Mouse (Mus musculus) stomach, postnatal 0 days (tissue): ENCODE data around the gene Tmem14a.

Experiments used
- CTCF ChIP-seq: IDR thresholded peaks from 2 replicates; pipeline ENCODE4 v1.5.1; 2016; ENCODE audit warnings: antibody characterized with exemption, low read depth, mild to moderate bottlenecking, moderate library complexity
- EP300 ChIP-seq: optimal IDR thresholded peaks from 2 replicates; pipeline ENCODE3; 2016; ENCODE audit warnings: antibody characterized with exemption

DNA sequence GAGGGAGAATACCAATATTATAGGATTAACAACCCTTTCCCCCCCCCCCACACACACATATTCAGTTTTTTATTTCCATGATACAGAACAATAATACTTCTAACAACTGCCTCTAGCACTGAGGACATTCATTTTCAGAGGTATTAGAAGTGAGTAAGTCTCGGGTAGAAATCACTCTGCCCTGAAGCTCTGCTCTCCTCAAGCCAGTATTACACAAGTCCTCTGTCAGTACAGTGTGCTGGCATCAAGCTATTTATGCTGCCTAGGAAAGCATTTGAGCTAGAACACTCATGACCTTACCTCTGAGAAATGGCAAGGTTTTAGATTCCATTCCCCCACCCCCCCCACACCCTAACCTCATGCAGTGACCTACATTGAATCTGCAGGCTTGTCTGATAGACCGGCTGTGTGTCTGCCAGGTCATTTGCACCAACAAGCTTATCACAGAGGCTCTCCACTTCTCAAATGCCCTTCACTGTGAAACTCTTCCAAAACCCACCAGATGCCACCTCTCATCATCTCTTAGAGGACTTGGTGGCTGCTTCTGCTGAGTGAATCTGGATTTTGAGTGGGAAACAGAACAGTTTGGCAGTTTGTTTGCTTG lies 56.2 kb downstream of the Tmem14a start:
- TF ChIP-seq CTCF (no peak), EP300 (no peak)
